Mouse (Mus musculus): Measurements from ENCODE around the gene Srpk2.

- TF ChIP-seq CTCF (IDR thresholded peaks at IDR 0.05; ENCODE audit: extremely low read depth, insufficient read length, insufficient replicate concordance, low read depth, low read length), result no peak
- no peak for TF ChIP-seq POLR2A (IDR thresholded peaks at IDR 0.05; ENCODE audit: low read depth, low read length)
These were observed 33.9 kb downstream of the Srpk2 start for GRCm38 (mm10) chr5:23650504-23650903.

All from small intestine, adult 2 months (tissue).